Mouse (Mus musculus): Measurements from ENCODE around the gene Kcne3.

DNA sequence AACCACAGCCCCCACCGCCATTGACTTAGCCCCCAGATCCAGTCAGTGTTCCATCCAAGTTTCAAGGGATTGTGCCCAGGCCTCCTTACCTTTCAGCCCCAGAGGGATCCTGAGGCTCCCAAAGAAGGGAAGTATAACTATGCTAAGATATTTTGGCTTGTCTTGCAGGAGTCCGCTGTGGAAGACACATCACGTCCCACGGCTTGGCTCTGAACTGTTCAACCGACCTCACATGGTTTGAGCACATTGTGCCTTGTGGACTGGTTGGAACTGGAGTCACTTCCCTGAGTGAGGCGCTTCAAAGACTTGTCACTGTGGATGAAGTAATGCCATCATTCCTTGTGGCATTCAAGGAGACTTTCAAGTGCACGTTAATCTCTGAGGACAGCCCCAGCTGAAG, 16.3 kb upstream of the Kcne3 start:
- TF ChIP-seq EP300 (IDR thresholded peaks at IDR 0.05; ENCODE audit: low read depth) (no peak), CTCF (IDR thresholded peaks at IDR 0.05; ENCODE audit: low read depth) (no peak)

All from liver, embryonic 14.5 days (tissue).